Mouse (Mus musculus): ENCODE data around the gene Ankrd1.

GRCm38 (mm10) chr19:36150241-36151007, 30.5 kb upstream of the Ankrd1 start:
- TF ChIP-seq CTCF (IDR thresholded peaks at IDR 0.05; ENCODE audit: insufficient read depth, low read length), result no peak
- TF ChIP-seq POLR2A (IDR thresholded peaks at IDR 0.05; ENCODE audit: borderline replicate concordance, extremely low read depth, low read depth, low read length), result no peak
